Mouse (Mus musculus) liver, adult 2 months (tissue): Measurements from ENCODE around the gene Atg4a.

Experiments
- CTCF ChIP-seq: fragments of 200-500 bp; IDR thresholded peaks from 2 replicates; pipeline ENCODE4 v1.5.1; 2011; ENCODE audit warnings: low read depth, low read length, control low read depth
- POLR2A ChIP-seq: fragments of 200-500 bp; IDR thresholded peaks from 2 replicates; pipeline ENCODE4 v1.6.1; 2011; ENCODE audit warnings: low read length, control low read depth; ENCODE audit not compliant: insufficient read depth; ENCODE audit errors: extremely low read depth

GRCm38 (mm10) chrX:140907360-140907759 is 49.3 kb upstream of the Atg4a start, which contains the start of gene Vsig1:
- TF ChIP-seq POLR2A (no peak), CTCF (no peak)
